Mouse (Mus musculus) C2C12 (cell line): ENCODE measurements at regions not wholly inside any gene's neighbourhood (a gene's known extent, or its start where the extent isn't known, plus 50 kb on each side); places are given as distances from the start of the nearest gene placed in this dataset.

ENCODE experiments used
- H3K27me3 ChIP-seq: one replicate; pipeline ENCODE4 v1.6.1; 2011; ENCODE audit not compliant: control insufficient read depth, insufficient read depth, insufficient read length
- H3K36me3 ChIP-seq: one replicate; pipeline ENCODE4 v1.6.1; 2011; ENCODE audit not compliant: control insufficient read depth, insufficient read depth
- H3K4me3 ChIP-seq: one replicate; pipeline ENCODE4 v1.5.1; 2011; ENCODE audit warnings: mild to moderate bottlenecking, control low read depth; ENCODE audit not compliant: poor library complexity, insufficient read depth, severe bottlenecking
- H3K79me2 ChIP-seq: one replicate; pipeline ENCODE4 v1.6.1; 2011; ENCODE audit not compliant: control insufficient read depth, insufficient read depth
- H3K79me3 ChIP-seq: one replicate; pipeline ENCODE4 v1.6.1; 2011; ENCODE audit warnings: low read depth, control low read depth
- H3ac ChIP-seq: one replicate; pipeline ENCODE3; 2011; ENCODE audit warnings: low read depth; ENCODE audit not compliant: control insufficient read depth, insufficient read length
- CEBPB ChIP-seq: IDR thresholded peaks from one replicate; pipeline ENCODE4 v1.6.1; 2011; ENCODE audit warnings: low read depth, mild to moderate bottlenecking, control low read depth, moderate library complexity
- CTCF ChIP-seq: IDR thresholded peaks from one replicate; pipeline ENCODE4 v1.5.1; 2011; ENCODE audit not compliant: control insufficient read depth, insufficient read depth, insufficient read length
- FOSL1 ChIP-seq: IDR thresholded peaks from one replicate; pipeline ENCODE4 v1.8.0; 2011; ENCODE audit warnings: mild to moderate bottlenecking, low read length; ENCODE audit not compliant: poor library complexity, insufficient read depth, severe bottlenecking
- MAX ChIP-seq: IDR thresholded peaks from one replicate; pipeline ENCODE4 v1.6.1; 2011; ENCODE audit warnings: mild to moderate bottlenecking, control low read depth
- MYOD1 ChIP-seq: IDR thresholded peaks from one replicate; pipeline ENCODE4 v1.6.1; 2011; ENCODE audit warnings: low read depth; ENCODE audit not compliant: control insufficient read depth, insufficient read length
- MYOG ChIP-seq: IDR thresholded peaks from one replicate; pipeline ENCODE4 v1.6.1; 2011; ENCODE audit not compliant: control insufficient read depth, insufficient read length; ENCODE audit errors: extremely low read depth
- USF1 ChIP-seq: IDR thresholded peaks from one replicate; pipeline ENCODE4 v1.6.1; 2011; ENCODE audit warnings: low read depth, mild to moderate bottlenecking, control low read depth, moderate library complexity

- Histone ChIP-seq H3K79me3 (no peaks in the 10 kb centered on the region), H3K4me3 (no peak overlapping the region), H3ac (no peak overlapping the region), H3K36me3 (no peaks in the 10 kb centered on the region), H3K79me2 (no peaks in the 10 kb centered on the region), H3K27me3 (no peaks in the 10 kb centered on the region)
- no peak for TF ChIP-seq CTCF
- no peak for TF ChIP-seq MYOG
- no peak for TF ChIP-seq MYOD1
- no peak for TF ChIP-seq FOSL1
- no peak for TF ChIP-seq MAX
- TF ChIP-seq USF1: no peak
- no peak for TF ChIP-seq CEBPB
Observed at GRCm38 (mm10) chr11:45311934-45312333, 539.9 kb upstream of the Clint1 start.

GRCm38 (mm10) chr11:45323766-45324165, 528.1 kb upstream of the Clint1 start:
- no peaks in the 10 kb centered on the region for H3K27me3 ChIP-seq
- no peaks in the 10 kb centered on the region for H3K79me3 ChIP-seq
- no peak overlapping the region for H3K4me3 ChIP-seq
- no peak overlapping the region for H3ac ChIP-seq
- H3K79me2 ChIP-seq: no peaks in the 10 kb centered on the region
- H3K36me3 ChIP-seq: no peaks in the 10 kb centered on the region
- TF ChIP-seq MYOD1: no peak
- TF ChIP-seq CEBPB: no peak
- no peak for TF ChIP-seq FOSL1
- TF ChIP-seq USF1: no peak
- TF ChIP-seq MYOG: no peak
- no peak for TF ChIP-seq MAX
- TF ChIP-seq CTCF: no peak

- H3ac ChIP-seq: no peak overlapping the region
- H3K79me2 ChIP-seq: no peaks in the 10 kb centered on the region
- TF ChIP-seq CEBPB (no peak), FOSL1 (no peak), MAX (no peak), CTCF (no peak), MYOG (no peak), MYOD1 (no peak), USF1 (no peak)
Observed at GRCm38 (mm10) chr11:45330319-45330718, 521.5 kb upstream of the Clint1 start.

DNA sequence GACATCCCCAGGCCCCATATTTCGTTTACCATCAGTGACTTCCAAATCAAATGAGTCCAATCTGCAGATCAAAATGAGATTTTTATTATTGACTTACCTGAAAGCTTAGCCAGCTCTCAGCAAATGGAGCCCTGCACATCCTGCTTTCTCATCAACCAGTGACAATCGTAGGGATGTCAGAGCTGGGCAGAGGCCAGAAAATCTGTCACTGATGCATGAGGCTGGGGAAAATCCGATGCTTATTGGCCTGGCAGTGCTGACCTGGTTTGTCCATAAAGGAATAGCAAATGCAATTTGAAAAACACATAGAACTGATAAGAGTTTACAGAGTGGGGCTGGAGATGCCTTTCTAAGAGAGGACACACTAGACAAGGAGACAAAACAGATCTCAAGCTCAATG, 518.1 kb upstream of the Clint1 start:
- TF ChIP-seq FOSL1: no peak
- no peak for TF ChIP-seq CEBPB
- no peak for TF ChIP-seq CTCF
- TF ChIP-seq MYOD1: no peak
- TF ChIP-seq MAX: no peak
- Histone ChIP-seq H3K79me3 (no peaks in the 10 kb centered on the region), H3ac (no peak overlapping the region), H3K27me3 (no peaks in the 10 kb centered on the region), H3K79me2 (no peaks in the 10 kb centered on the region), H3K4me3 (no peak overlapping the region), H3K36me3 (no peaks in the 10 kb centered on the region)

More at GRCm38 (mm10) chr11:45330319-45330718, 521.5 kb upstream of the Clint1 start:
- Histone ChIP-seq H3K79me3 (no peaks in the 10 kb centered on the region), H3K4me3 (no peak overlapping the region), H3K27me3 (no peaks in the 10 kb centered on the region), H3K36me3 (no peaks in the 10 kb centered on the region)

DNA sequence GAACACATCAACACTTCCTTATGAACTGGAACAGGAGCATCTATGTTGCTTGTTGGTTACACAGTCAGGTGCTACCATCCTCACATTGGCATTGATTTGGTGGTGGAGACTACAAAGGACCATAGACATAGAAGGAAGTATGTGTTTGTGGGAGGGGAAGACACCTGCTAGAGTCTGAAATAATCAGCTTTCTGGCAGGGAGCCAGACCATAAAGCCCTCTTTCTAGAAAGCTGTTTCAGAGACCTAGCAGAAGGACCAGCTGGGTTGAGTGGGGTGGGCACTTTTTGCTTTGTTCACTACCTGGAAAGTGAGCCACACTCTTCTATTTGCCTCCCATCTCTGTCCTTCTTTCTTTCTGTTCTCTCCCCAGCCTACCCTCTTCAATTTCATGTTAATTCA, 502.5 kb upstream of the Clint1 start:
- no peaks in the 10 kb centered on the region for H3K36me3 ChIP-seq
- no peak overlapping the region for H3ac ChIP-seq
- TF ChIP-seq CTCF: no peak
- no peak for TF ChIP-seq MYOD1
- TF ChIP-seq MYOG: no peak
- no peak for TF ChIP-seq CEBPB
- no peak for TF ChIP-seq FOSL1
- no peak for TF ChIP-seq USF1
- H3K4me3 ChIP-seq: no peak overlapping the region
- H3K79me3 ChIP-seq: no peaks in the 10 kb centered on the region
- H3K27me3 ChIP-seq: no peaks in the 10 kb centered on the region
- H3K79me2 ChIP-seq: no peaks in the 10 kb centered on the region

DNA sequence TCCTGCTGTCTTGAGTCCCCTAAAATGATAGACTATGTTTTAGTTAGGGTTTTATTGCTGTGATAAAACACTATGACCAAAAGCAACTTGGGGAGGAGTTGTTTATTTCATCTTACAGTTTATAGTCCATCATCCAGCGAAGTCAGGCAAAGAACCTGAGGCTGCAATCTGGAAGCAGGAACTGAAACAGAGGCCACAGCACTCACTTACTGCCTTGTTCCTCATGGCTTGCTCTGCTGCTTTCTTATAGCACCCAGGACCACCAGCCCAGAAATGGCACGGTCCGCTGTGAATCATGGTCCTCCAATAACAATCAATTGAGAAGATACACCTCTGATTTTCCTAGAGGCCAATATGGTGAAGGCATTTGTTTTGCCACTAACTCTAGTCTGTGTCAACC, 486.5 kb upstream of the Clint1 start:
- no peaks in the 10 kb centered on the region for H3K79me2 ChIP-seq
- no peak overlapping the region for H3K4me3 ChIP-seq
- H3K79me3 ChIP-seq: no peaks in the 10 kb centered on the region
- H3ac ChIP-seq: no peak overlapping the region
- no peaks in the 10 kb centered on the region for H3K27me3 ChIP-seq
- H3K36me3 ChIP-seq: no peaks in the 10 kb centered on the region
- TF ChIP-seq CTCF: no peak
- TF ChIP-seq USF1: no peak
- TF ChIP-seq MYOG: no peak
